Mouse (Mus musculus) ES-E14 (cell line): ENCODE measurements around the gene Gpam. TPM values are rescaled to one million over a fixed set of nuclear protein-coding genes. Genes with fewer than 3 reads are reported as not detected.

Source experiments
- DNase-seq: peaks from one replicate; pipeline ENCODE4 v3.0.0-alpha.2; 2013; ENCODE audit warnings: low read depth, low spot score
- H3K27ac ChIP-seq: 2 replicates; pipeline ENCODE4 v1.5.1; 2012; ENCODE audit warnings: low read depth, mild to moderate bottlenecking, low read length, moderate library complexity, mixed read lengths; ENCODE audit not compliant: poor library complexity, insufficient read depth, severe bottlenecking
- H3K36me3 ChIP-seq: 2 replicates; pipeline ENCODE4 v1.6.1; 2012; ENCODE audit warnings: mild to moderate bottlenecking, low read length, moderate library complexity, mixed read lengths; ENCODE audit not compliant: control insufficient read depth, poor library complexity, insufficient read depth, severe bottlenecking
- H3K4me1 ChIP-seq, 2 experiments: fragments of 150-350 bp in 1 of 2; sonication (generic) in 1 of 2; 2 replicates each; pipeline ENCODE4 v1.6.1; 2012; ENCODE audit warnings: low read length in 2 of 2, mild to moderate bottlenecking in 1 of 2, mixed read lengths in 1 of 2; ENCODE audit not compliant: control insufficient read depth in 2 of 2, insufficient read depth in 2 of 2, poor library complexity in 1 of 2
- H3K4me3 ChIP-seq, 2 experiments: fragments of 150-350 bp in 1 of 2; sonication (generic) in 1 of 2; 2 replicates each; pipeline ENCODE4 v1.5.1; 2012; ENCODE audit warnings: low read length in 2 of 2, low read depth in 1 of 2, mild to moderate bottlenecking in 1 of 2, mixed read lengths in 1 of 2; ENCODE audit not compliant: insufficient read depth in 1 of 2, poor library complexity in 1 of 2, severe bottlenecking in 1 of 2
- H3K9ac ChIP-seq: 2 replicates; pipeline ENCODE4 v1.6.1; 2012; ENCODE audit warnings: low read depth, mild to moderate bottlenecking, low read length, mixed read lengths; ENCODE audit not compliant: poor library complexity, insufficient read depth, severe bottlenecking
- H3K9me3 ChIP-seq: fragments of 150-350 bp; sonication (generic); 2 replicates; pipeline ENCODE4 v1.6.1; 2012; ENCODE audit warnings: low read depth, mild to moderate bottlenecking, low read length; ENCODE audit not compliant: control insufficient read depth, insufficient read depth
- CHD2 ChIP-seq: IDR thresholded peaks from 2 replicates; pipeline ENCODE4 v1.6.1; 2014; ENCODE audit warnings: mild to moderate bottlenecking, low read depth, low read length, inconsistent platforms
- HCFC1 ChIP-seq: IDR thresholded peaks from 2 replicates; pipeline ENCODE4 v1.6.1; 2012; ENCODE audit warnings: low read length, inconsistent platforms, borderline replicate concordance; ENCODE audit not compliant: insufficient read depth
- MAFK ChIP-seq: IDR thresholded peaks from 2 replicates; pipeline ENCODE4 v1.6.1; 2014; ENCODE audit warnings: mild to moderate bottlenecking, low read depth, low read length, inconsistent platforms; ENCODE audit not compliant: insufficient read depth
- ZC3H11A ChIP-seq: IDR thresholded peaks from 2 replicates; pipeline ENCODE4 v1.6.1; 2012; ENCODE audit warnings: low read depth, mild to moderate bottlenecking, inconsistent platforms, low read length, borderline replicate concordance
- ZNF384 ChIP-seq: IDR thresholded peaks from 2 replicates; pipeline ENCODE4 v1.6.1; 2012; ENCODE audit warnings: low read depth, low read length, inconsistent platforms
- in situ Hi-C, 2 experiments: fragments of 600-800 bp; cut with MboI; formaldehyde crosslinking; loops; one replicate each; pipeline ENCODE4 v1.15.1; 2025; ENCODE audit warnings: low sequenced_read_pairs in 2 of 2, inconsistent platforms in 1 of 2; ENCODE audit not compliant: unreplicated experiment in 2 of 2
- total RNA-seq: library from RNA; depleted of rRNA; stranded (reverse); fragments of 300-350 nt; gene quantifications from 2 replicates; pipeline ENCODE4 v1.2.3, GENCODE M21; 2012

The Gpam gene
- total RNA-seq, 1 experiment = 16.6 TPM

DNA sequence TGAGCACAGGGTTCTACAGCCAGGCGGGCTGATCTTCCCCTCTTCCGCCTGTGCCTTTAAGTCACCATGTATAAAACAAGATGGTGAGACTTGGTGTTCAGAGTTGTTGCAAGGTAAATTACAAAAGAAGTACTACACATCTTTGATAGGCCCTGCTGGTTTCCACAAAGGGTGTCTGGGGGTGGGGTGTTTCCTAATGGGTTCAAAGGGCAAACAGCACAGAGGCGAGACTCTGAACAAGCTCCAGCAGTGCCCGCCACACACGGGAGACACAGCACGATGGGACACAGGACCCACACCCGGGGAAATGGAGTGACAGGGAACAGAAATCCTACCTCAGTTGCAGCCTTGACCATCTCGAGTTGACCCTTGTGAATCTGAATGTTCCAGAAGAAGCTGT, 39.3 kb downstream of the Gpam start:
- peaks cover 30% of the 10 kb centered on the region for H3K36me3 ChIP-seq

DNA sequence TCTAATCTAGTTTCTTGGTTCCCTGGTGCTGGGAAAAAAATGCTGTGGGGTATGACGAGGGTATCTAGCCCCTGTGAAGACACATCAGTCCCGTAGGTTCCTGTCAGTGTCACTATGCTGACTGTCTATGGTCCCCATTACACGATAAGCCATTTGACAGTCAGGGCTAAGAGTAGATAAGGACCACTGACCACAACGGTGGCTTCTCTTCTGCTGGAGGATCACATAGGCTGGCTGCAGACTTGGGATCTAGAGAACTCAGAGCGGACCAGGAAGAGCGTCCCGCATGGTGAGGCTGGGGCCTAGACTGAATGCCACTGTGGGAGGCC, 41.2 kb downstream of the Gpam start:
- no peak for DNase-seq
- Histone ChIP-seq H3K9ac (no peak overlapping the region), H3K27ac (no peak overlapping the region), H3K4me1 (no peaks in the 10 kb centered on the region), H3K9me3 (no peaks in the 10 kb centered on the region), H3K36me3 (peaks cover 37% of the 10 kb centered on the region), H3K4me3 (no peak overlapping the region)
- in situ Hi-C loops = no loop called here
- TF ChIP-seq HCFC1 (no peak), ZC3H11A (no peak), MAFK (no peak), ZNF384 (no peak), CHD2 (no peak)

More for the DNA sequence above, 39.3 kb downstream of the Gpam start:
- no peak overlapping the region for H3K27ac ChIP-seq
- no peaks in the 10 kb centered on the region for H3K9me3 ChIP-seq
- H3K9ac ChIP-seq = no peak overlapping the region
- H3K4me1 ChIP-seq = no peaks in the 10 kb centered on the region
- in situ Hi-C loops = no loop called here
- no peak overlapping the region for H3K4me3 ChIP-seq
- no peak for TF ChIP-seq HCFC1
- no peak for TF ChIP-seq ZNF384
- TF ChIP-seq ZC3H11A = no peak
- no peak for TF ChIP-seq CHD2
- TF ChIP-seq MAFK = no peak
- DNase-seq = no peak

- Histone ChIP-seq H3K27ac (no peak overlapping the region), H3K4me1 (no peaks in the 10 kb centered on the region), H3K9me3 (no peaks in the 10 kb centered on the region), H3K9ac (no peak overlapping the region), H3K36me3 (peaks cover 39% of the 10 kb centered on the region), H3K4me3 (no peak overlapping the region)
- in situ Hi-C loops = no loop called here
- no peak for TF ChIP-seq CHD2
- no peak for TF ChIP-seq HCFC1
- no peak for TF ChIP-seq MAFK
- no peak for TF ChIP-seq ZC3H11A
- TF ChIP-seq ZNF384 = no peak
- no peak for DNase-seq
These were observed 41.8 kb downstream of the Gpam start for GRCm38 (mm10) chr19:55084971-55085856.

GRCm38 (mm10) chr19:55076822-55077221, 50.2 kb downstream of the Gpam start:
- DNase-seq = no peak
- H3K4me3 ChIP-seq = no peak overlapping the region
- H3K9me3 ChIP-seq = no peaks in the 10 kb centered on the region
- H3K4me1 ChIP-seq = no peaks in the 10 kb centered on the region
- H3K9ac ChIP-seq = no peak overlapping the region
- no peak overlapping the region for H3K27ac ChIP-seq
- in situ Hi-C loops = no loop called here
- TF ChIP-seq ZC3H11A = no peak
- no peak for TF ChIP-seq CHD2
- no peak for TF ChIP-seq HCFC1
- no peak for TF ChIP-seq MAFK
- no peak for TF ChIP-seq ZNF384
- peaks cover 52% of the 10 kb centered on the region for H3K36me3 ChIP-seq

GRCm38 (mm10) chr19:55073004-55073403, 54.0 kb downstream of the Gpam start:
- H3K9ac ChIP-seq = no peak overlapping the region
- no peaks in the 10 kb centered on the region for H3K9me3 ChIP-seq

More at GRCm38 (mm10) chr19:55073004-55073403, 54.0 kb downstream of the Gpam start:
- no peak for DNase-seq
- Histone ChIP-seq H3K4me1 (no peaks in the 10 kb centered on the region), H3K27ac (no peak overlapping the region), H3K36me3 (peaks cover 53% of the 10 kb centered on the region), H3K4me3 (no peak overlapping the region)
- in situ Hi-C loops = loop anchor here in 1 of 2 experiments (25.0 kb wide), 1 partner anchor 1036 kb away; the partner anchor contains the start of gene Adra2a
- TF ChIP-seq CHD2 (no peak), HCFC1 (no peak), ZC3H11A (no peak), ZNF384 (peak; percentile 61; the same call in 1 of the 2 replicates), MAFK (no peak)
